Mouse (Mus musculus) cerebellum, adult 2 months (tissue): ENCODE measurements at regions not wholly inside any gene's neighbourhood (a gene's known extent, or its start where the extent isn't known, plus 50 kb on each side); places are given as distances from the start of the nearest gene placed in this dataset.

ENCODE experiments used
- DNase-seq, 2 experiments: peaks; one replicate each; pipeline ENCODE4 v3.0.0; 2021
- H3K27ac ChIP-seq: fragments of 200-500 bp; 2 replicates; pipeline ENCODE4 v1.5.1; 2012; ENCODE audit warnings: low read length, control low read depth, inconsistent platforms; ENCODE audit not compliant: insufficient read depth
- H3K27me3 ChIP-seq: fragments of 200-500 bp; 2 replicates; pipeline ENCODE4 v1.6.1; 2012; ENCODE audit warnings: inconsistent platforms, mild to moderate bottlenecking, low read length, moderate library complexity; ENCODE audit not compliant: control insufficient read depth, insufficient read depth
- H3K4me1 ChIP-seq: fragments of 200-500 bp; 2 replicates; pipeline ENCODE4 v1.6.1; 2011; ENCODE audit warnings: low read length; ENCODE audit not compliant: control insufficient read depth, insufficient read depth
- H3K4me3 ChIP-seq: fragments of 200-500 bp; replicated peaks from 2 replicates; pipeline ENCODE3; 2011; ENCODE audit warnings: mild to moderate bottlenecking, low read depth, low read length, control low read depth; ENCODE audit not compliant: insufficient read depth
- CTCF ChIP-seq: fragments of 200-500 bp; IDR thresholded peaks from 2 replicates; pipeline ENCODE4 v1.5.1; 2011; ENCODE audit warnings: low read depth, mild to moderate bottlenecking, control low read depth, low read length, moderate library complexity, borderline replicate concordance; ENCODE audit not compliant: insufficient read depth
- POLR2A ChIP-seq: fragments of 200-500 bp; IDR thresholded peaks from 2 replicates; pipeline ENCODE4 v1.6.1; 2011; ENCODE audit warnings: low read length, control low read depth, borderline replicate concordance; ENCODE audit not compliant: insufficient read depth
- WGBS: fragments of 180-500 bp; shearing (Covaris S2); methylation state at CpG from one replicate; pipeline ENCODE4 v1.1.7; 2018; 5-methylcytosine and 5-hydroxymethylcytosine counted together

GRCm38 (mm10) chr4:127421927-127422450 lies 64.0 kb upstream of the Gjb5 start:
- Histone ChIP-seq H3K27me3 (no peaks in the 10 kb centered on the region), H3K4me1 (peaks cover 29% of the 10 kb centered on the region), H3K27ac (no peak overlapping the region), H3K4me3 (no peak overlapping the region)
- WGBS = 37% methylated on average over 6 of the region's 6 CpGs
- DNase-seq = peak; percentile 44 to 68
- TF ChIP-seq CTCF (no peak), POLR2A (no peak)

GRCm38 (mm10) chr4:127421129-127421528 lies 63.1 kb upstream of the Gjb5 start:
- WGBS = 48% methylated on average over 5 of the region's 5 CpGs
- H3K4me1 ChIP-seq = peaks cover 33% of the 10 kb centered on the region

GRCm38 (mm10) chr4:127419786-127420120 lies 61.8 kb upstream of the Gjb5 start:
- WGBS = 25% methylated on average over 8 of the region's 8 CpGs
- no peak overlapping the region for H3K27ac ChIP-seq
- no peak for TF ChIP-seq CTCF
- no peak for TF ChIP-seq POLR2A

More at GRCm38 (mm10) chr4:127421129-127421528, 63.1 kb upstream of the Gjb5 start:
- peak in 1 of 2 experiments; percentile 27 for DNase-seq
- H3K4me3 ChIP-seq = no peak overlapping the region
- H3K27me3 ChIP-seq = no peaks in the 10 kb centered on the region
- H3K27ac ChIP-seq = no peak overlapping the region
- no peak for TF ChIP-seq POLR2A
- TF ChIP-seq CTCF = no peak

GRCm38 (mm10) chr4:127419062-127419785 lies 61.2 kb upstream of the Gjb5 start:
- peaks cover 33% of the 10 kb centered on the region for H3K4me1 ChIP-seq
- no peak for TF ChIP-seq CTCF
- TF ChIP-seq POLR2A = no peak
- peak; percentile 72 to 76 for DNase-seq
- H3K4me3 ChIP-seq = no peak overlapping the region
- H3K27ac ChIP-seq = no peak overlapping the region
- no peaks in the 10 kb centered on the region for H3K27me3 ChIP-seq
- WGBS = 14% methylated on average over 22 of the region's 22 CpGs

More at GRCm38 (mm10) chr4:127419786-127420120, 61.8 kb upstream of the Gjb5 start:
- no peak for DNase-seq
- H3K4me3 ChIP-seq = no peak overlapping the region
- peaks cover 33% of the 10 kb centered on the region for H3K4me1 ChIP-seq
- H3K27me3 ChIP-seq = no peaks in the 10 kb centered on the region

GRCm38 (mm10) chr4:127416906-127417305 lies 58.9 kb upstream of the Gjb5 start:
- Histone ChIP-seq H3K27ac (no peak overlapping the region), H3K4me3 (no peak overlapping the region), H3K27me3 (no peaks in the 10 kb centered on the region), H3K4me1 (peaks cover 31% of the 10 kb centered on the region)
- WGBS = 15% methylated on average over 7 of the region's 7 CpGs
- peak; percentile 16 to 47 for DNase-seq
- no peak for TF ChIP-seq POLR2A
- TF ChIP-seq CTCF = no peak

- no peaks in the 10 kb centered on the region for H3K27me3 ChIP-seq
- H3K27ac ChIP-seq = no peak overlapping the region
- no peak for TF ChIP-seq POLR2A
- TF ChIP-seq CTCF = no peak
- H3K4me1 ChIP-seq = peaks cover 13% of the 10 kb centered on the region
- WGBS = 80% methylated on average over 14 of the region's 14 CpGs
- no peak for DNase-seq
- H3K4me3 ChIP-seq = no peak overlapping the region
Measured at GRCm38 (mm10) chr4:127413997-127414964, 56.3 kb upstream of the Gjb5 start.
